Mouse (Mus musculus): Measurements from ENCODE around the gene Baz1b.

Baz1b gene

DNA sequence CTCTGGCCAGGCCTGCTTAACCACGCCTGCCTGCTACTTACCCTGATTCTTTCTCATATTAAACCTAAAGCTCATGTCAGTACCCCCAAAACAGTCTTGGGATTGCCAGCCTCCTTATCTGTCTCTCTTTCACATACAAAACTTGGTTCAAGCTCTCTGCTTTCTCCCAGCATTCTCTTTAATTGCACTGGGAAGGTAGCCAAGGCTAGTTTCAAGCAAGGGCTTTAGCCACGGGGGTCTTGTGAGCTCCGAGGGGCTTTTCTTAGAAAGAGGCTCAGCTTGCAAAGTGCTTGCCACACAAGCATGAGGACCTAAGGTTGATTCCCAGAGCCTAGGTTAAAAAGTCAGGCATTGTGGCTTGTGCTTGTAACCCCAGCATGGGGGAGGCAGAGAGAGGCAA is 98.1 kb downstream of the Baz1b start:
- DNase-seq = no peak

DNA sequence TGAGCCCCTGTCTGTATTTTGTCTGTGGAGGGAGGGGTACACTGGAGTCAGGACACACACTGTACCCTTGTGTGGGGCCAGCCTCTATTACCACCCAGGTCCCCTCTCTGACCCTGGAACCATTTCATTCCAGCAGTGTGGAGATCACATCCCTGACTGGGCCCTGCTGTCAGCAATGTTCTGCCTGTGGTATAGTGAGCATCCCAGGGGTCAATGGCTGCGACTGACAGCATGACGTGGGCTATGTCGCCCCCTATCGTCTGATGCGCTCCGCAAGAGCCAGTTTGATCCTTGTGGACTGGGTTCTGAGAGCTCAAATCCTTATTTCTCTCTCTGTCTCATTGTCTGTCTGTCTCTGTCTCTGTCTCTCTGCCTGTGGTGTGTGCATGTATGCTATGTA is 99.1 kb downstream of the Baz1b start:
- DNase-seq = peak; percentile 89 to 92

DNA sequence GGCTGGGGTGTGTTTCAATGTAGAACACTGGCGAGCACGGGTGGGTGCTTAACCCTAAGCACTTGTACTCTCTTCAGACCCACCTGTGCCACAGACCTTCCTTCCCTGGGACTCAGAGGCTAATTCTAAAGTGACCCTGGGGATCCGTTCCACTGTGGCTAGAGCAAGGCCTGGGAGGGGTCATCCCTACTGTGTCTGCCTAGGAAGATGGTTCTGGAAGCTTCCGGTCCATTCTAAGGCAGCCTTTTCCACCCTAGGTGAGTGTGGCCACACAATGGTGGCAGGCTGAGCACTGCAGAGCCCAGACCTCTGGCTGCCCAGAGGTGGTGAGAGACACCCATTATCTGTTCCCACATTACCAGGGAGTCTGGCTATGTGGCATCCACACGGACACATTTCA is 99.9 kb downstream of the Baz1b start:
- DNase-seq = no peak

DNA sequence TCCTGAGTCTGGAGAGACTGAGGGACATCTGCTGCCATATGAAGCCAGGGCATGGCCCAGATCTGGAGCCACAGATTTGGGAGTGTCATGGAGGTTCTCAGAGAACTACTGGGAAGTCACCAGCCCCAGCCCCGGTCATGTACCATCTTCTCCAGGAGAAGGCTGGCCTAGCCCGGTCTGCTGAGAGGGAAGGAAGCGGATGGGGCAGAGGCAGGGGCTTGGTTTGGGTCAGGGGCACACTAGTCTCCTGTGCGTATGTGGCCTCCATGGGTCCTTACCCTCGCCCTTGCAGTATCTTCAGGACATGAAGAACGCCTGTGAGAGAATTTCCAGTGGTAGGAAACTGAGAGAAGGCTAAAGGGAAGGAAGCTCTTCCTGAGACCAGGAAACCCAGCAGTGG is 103.6 kb downstream of the Baz1b start:
- no peak for DNase-seq

DNA sequence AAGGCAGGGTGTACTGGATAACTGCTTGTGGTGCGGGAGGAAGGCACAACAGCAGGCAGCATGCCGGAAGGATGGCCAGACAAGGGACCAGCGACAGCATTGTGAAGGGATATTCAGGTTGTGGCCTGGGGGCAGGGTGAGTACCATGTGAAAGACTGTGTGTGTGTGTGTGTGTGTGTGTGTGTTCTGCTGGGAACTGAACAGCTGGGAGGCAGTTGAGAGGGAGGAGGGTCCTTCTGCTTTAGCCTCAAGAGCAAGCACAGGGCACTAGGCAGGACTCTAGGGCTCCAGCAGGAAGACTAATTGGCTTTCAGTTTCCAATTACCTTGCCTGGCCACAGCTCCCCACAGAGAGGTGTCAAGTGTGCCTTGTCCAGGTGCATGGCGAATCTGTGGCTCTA is 104.1 kb downstream of the Baz1b start:
- DNase-seq = no peak

DNA sequence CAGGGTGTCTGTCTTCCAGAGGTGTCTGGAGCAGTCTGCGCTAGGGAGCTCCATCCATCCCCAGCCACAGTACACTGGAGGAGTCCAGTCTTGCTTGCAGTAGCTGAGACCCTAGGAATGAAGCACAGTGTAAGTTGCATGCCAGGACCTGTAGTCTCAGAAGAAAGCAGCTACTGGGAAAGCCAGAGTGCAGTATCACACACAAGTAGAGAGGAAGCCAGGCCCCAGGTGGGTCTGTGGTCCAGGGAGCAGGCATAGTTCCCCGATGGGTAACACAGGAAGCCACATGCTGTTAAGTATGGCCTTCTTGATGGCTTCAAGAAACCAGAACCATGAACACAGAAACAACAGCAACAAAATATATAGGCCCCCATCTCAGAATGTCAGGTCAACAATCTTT is 104.9 kb downstream of the Baz1b start:
- DNase-seq = no peak

All from kidney, postnatal 4 days (tissue).